Mouse (Mus musculus) thymus, adult 2 months (tissue): Measurements from ENCODE around the gene Hmga1. TPM values are rescaled to one million over a fixed set of nuclear protein-coding genes. Genes with fewer than 3 reads are reported as not detected.

Source experiments
- DNase-seq: peaks from one replicate; pipeline ENCODE4 v3.0.0; 2021
- H3K27ac ChIP-seq: fragments of 200-500 bp; 2 replicates; pipeline ENCODE4 v1.5.1; 2012; ENCODE audit warnings: low read length, control low read depth; ENCODE audit not compliant: control insufficient read depth, insufficient read depth
- H3K27me3 ChIP-seq: fragments of 200-500 bp; 2 replicates; pipeline ENCODE4 v1.6.1; 2012; ENCODE audit warnings: mild to moderate bottlenecking, low read length, moderate library complexity, mixed read lengths; ENCODE audit not compliant: control insufficient read depth, insufficient read depth
- H3K36me3 ChIP-seq: fragments of 200-500 bp; 2 replicates; pipeline ENCODE4 v1.6.1; 2012; ENCODE audit warnings: mild to moderate bottlenecking, low read length, moderate library complexity; ENCODE audit not compliant: control insufficient read depth, insufficient read depth
- H3K4me1 ChIP-seq: fragments of 200-500 bp; replicated peaks from 2 replicates; pipeline ENCODE4 v1.6.1; 2012; ENCODE audit warnings: low read length; ENCODE audit not compliant: control insufficient read depth, insufficient read depth
- H3K4me3 ChIP-seq: fragments of 200-500 bp; 2 replicates; pipeline ENCODE4 v1.5.1; 2012; ENCODE audit warnings: mild to moderate bottlenecking, low read length, control low read depth, moderate library complexity; ENCODE audit not compliant: control insufficient read depth, insufficient read depth
- CTCF ChIP-seq: fragments of 200-500 bp; IDR thresholded peaks from 2 replicates; pipeline ENCODE4 v1.5.1; 2012; ENCODE audit warnings: mild to moderate bottlenecking, control low read depth, low read length, moderate library complexity, borderline replicate concordance; ENCODE audit not compliant: control insufficient read depth, poor library complexity, insufficient read depth; ENCODE audit errors: extremely low read depth
- POLR2A ChIP-seq: fragments of 200-500 bp; IDR thresholded peaks from 2 replicates; pipeline ENCODE4 v1.6.1; 2012; ENCODE audit warnings: mild to moderate bottlenecking, low read length, control low read depth, moderate library complexity; ENCODE audit not compliant: control insufficient read depth, poor library complexity, insufficient read depth; ENCODE audit errors: extremely low read depth
- WGBS: fragments of 180-500 bp; shearing (Covaris S2); methylation state at CpG from one replicate; pipeline ENCODE4 v1.1.7; 2018; 5-methylcytosine and 5-hydroxymethylcytosine counted together
- polyA plus RNA-seq: library from polyadenylated mRNA; depleted of rRNA; stranded (reverse); fragments of >200 nt; gene quantifications from 2 replicates; pipeline ENCODE4 v1.2.3, GENCODE M21; 2012

Gene Hmga1
- polyA plus RNA-seq, 1 experiment: 430 TPM

DNA sequence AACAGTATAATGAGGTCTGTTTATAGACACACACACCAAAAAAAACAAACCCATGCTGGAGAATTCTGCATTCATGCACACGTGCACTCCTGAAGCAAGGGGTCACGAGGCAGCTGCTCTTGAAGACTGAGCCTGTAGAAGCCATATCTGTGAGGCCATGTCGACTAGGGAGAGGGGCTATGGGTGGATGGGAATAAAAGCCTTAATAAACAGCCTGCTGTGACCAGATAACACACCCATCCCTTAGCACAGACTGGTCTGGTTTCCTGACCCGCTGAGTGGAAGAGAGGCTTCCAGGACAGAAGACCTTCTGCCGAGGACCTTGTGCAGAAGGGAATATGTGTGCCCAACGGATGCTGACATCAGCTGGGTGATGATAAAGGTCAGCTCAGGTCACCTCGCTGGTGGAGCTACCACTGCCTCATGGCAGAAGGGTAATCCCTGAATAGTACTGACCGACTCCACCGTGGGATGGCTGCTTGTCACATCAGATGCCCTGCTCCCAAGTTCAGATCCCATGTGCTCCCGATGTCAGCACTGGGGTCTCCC, 17.5 kb downstream of the Hmga1 start:
- Histone ChIP-seq H3K27ac (no peak overlapping the region), H3K36me3 (no peaks in the 10 kb centered on the region), H3K4me1 (no peaks in the 10 kb centered on the region), H3K27me3 (no peaks in the 10 kb centered on the region), H3K4me3 (no peak overlapping the region)
- TF ChIP-seq POLR2A (no peak), CTCF (no peak)
- 95% methylated on average over 10 of the region's 10 CpGs for WGBS
- DNase-seq: no peak

DNA sequence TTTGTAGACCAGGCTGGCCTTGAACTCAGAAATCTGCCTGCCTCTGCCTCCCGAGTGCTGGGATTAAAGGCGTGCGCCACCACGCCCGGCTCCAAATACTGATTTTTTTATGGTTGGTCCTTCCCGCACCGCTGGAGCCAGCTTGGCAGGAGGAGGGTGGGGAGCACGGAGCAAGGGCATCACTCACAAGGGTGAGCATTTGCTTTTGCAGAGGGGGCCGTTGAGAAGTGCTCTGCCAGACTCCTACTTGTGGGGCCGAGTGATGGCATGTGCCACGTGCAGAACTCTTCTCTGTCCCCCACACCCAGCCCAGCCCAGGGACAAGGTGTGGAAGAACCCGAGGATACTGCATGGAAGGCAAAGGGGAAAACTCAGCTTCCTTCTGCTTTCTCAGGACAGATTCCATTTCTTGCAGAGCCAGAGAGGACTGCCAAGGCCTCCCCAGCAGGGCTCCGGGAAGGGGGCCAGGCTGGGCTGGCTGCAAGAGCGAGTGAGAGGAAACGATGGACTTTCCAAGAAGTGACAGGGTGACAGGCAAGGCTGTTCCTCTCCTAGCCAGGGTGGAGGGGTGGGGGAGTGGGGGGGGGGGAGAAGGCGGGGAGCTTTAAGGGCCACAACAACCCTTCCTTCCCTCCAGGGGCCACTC, 18.3 kb downstream of the Hmga1 start:
- H3K4me1 ChIP-seq: no peaks in the 10 kb centered on the region
- H3K4me3 ChIP-seq: no peak overlapping the region
- no peak for DNase-seq
- TF ChIP-seq POLR2A (no peak), CTCF (no peak)
- no peaks in the 10 kb centered on the region for H3K27me3 ChIP-seq
- H3K27ac ChIP-seq: no peak overlapping the region
- H3K36me3 ChIP-seq: no peaks in the 10 kb centered on the region
- WGBS: 94% methylated on average over 16 of the region's 16 CpGs

DNA sequence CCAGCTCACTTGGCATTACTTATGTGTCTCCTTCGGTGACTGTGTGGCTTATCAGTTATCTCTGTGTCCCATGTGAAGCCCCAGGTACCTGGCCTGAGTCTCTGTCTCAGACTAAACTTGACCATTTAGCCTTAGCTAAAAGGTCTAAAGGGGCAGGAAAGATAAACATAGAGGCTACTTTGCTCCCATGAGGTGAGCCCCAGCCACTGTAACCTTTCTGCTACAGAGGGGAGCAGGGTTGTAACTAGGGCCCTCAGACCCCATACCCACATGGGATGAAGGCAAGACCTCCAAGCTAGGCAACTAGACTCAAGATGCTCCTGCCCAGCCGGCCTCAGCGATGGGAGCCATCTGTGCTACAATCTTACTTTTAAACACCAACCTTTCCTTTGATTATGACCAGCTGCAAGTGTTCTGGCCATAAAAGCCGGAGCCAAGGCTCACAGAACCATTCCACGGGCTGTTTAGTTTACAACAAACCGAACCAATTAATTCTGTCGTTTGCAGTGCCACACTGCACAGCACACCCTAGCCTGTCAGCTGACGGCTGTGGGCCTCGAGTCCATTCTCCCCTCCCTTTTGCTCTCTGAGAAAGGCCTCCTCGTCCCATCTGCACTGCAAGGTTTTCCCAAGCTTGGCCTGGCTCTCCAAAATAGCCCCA, 18.9 kb downstream of the Hmga1 start:
- 90% methylated on average over 10 of the region's 10 CpGs for WGBS
- H3K27ac ChIP-seq: no peak overlapping the region
- H3K4me1 ChIP-seq: no peaks in the 10 kb centered on the region
- H3K36me3 ChIP-seq: peaks cover 2% of the 10 kb centered on the region; the same call in 1 of the 2 replicates
- no peak for DNase-seq
- no peak overlapping the region for H3K4me3 ChIP-seq
- no peak for TF ChIP-seq POLR2A
- no peak for TF ChIP-seq CTCF
- no peaks in the 10 kb centered on the region for H3K27me3 ChIP-seq

DNA sequence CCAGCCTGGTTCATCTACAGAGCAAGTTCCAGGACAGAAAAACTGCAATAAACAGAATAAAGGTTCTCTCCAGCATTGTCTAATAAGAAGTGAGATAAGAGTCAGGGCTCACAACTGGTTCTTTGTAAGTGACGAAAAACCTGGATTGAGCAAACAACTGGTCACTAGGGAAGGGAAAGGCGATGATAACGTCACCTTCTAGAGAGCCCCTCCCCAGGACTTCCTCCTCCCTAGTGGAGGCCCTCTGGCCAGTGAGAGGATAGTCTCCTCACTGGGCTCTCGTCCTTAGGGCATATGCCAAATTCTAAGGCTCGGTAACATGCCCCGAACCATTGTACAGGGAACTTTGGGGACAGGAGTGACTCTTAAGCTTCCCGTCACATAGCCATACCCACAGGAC, 19.8 kb downstream of the Hmga1 start:
- 97% methylated on average over 7 of the region's 7 CpGs for WGBS
- no peaks in the 10 kb centered on the region for H3K27me3 ChIP-seq
- TF ChIP-seq CTCF: no peak
- TF ChIP-seq POLR2A: no peak
- no peaks in the 10 kb centered on the region for H3K4me1 ChIP-seq
- no peak overlapping the region for H3K4me3 ChIP-seq
- DNase-seq: no peak
- no peak overlapping the region for H3K27ac ChIP-seq
- H3K36me3 ChIP-seq: peaks cover 10% of the 10 kb centered on the region; the same call in 1 of the 2 replicates

DNA sequence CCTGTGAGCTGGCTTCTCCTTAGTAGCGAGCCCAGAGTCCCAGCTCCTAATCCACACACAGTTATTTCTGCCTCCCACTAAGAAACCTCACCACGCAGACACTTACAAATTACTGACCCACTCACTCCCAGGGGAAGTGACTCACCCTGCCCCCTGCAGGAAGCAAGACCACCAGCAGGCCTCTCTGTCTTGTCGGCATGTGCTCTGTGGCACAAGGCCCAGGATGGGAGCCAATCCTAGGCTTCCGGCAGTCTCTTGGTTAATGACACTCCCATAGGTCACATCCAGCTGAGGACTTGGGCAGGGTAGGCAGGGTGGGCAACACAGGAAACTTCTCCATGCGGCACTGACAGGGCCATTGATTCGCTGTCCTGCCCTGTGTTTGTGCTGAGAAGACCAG, 21.2 kb downstream of the Hmga1 start:
- no peak overlapping the region for H3K4me3 ChIP-seq
- H3K27ac ChIP-seq: no peak overlapping the region
- DNase-seq: no peak
- WGBS: 90% methylated on average over 6 of the region's 6 CpGs
- peaks cover 14% of the 10 kb centered on the region; the same call in 1 of the 2 replicates for H3K36me3 ChIP-seq
- no peak for TF ChIP-seq POLR2A
- TF ChIP-seq CTCF: peak; percentile 34; the same call in 1 of the 2 replicates
- no peaks in the 10 kb centered on the region for H3K4me1 ChIP-seq
- no peaks in the 10 kb centered on the region for H3K27me3 ChIP-seq

DNA sequence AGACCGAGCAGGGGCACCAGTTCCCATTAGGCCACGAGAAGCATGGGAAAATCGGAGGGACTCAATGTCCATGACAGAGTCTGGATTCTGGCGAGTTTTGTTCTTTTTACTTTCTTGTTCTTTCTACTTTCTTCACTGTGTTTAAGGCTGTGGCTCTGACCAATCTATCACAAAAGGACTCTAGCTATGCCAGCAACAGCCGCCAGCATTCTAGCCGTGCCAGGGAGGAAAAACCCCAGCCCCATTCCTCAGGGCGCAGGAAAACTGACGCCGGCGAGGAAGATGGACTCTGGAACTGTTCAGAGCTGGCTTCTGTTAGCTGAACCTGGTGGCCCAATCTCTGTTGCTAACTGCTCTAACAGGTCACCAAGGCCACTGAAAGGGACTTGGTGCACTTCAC, 22.2 kb downstream of the Hmga1 start:
- Histone ChIP-seq H3K27ac (no peak overlapping the region), H3K36me3 (peaks cover 14% of the 10 kb centered on the region; the same call in 1 of the 2 replicates)

DNA sequence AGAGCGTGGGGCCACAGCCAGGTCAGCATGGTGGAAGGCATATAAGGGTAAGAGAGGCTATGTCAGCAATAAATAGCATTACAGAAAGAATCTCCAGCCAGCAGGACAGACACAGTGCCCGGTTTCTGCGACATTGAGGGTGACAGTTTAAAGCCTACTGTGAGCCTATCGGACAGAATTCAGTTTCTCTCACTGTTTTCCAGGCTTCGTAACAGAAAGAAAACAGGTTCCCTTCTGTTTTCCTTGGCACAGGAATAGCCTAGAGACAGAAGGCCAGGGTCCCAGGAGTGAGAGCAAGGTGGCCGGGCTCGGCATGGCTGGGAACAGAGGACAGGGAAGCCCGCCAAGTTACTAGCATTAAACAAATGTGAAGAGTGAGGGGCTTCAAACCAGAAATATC, 23.5 kb downstream of the Hmga1 start:
- H3K4me3 ChIP-seq: no peak overlapping the region
- DNase-seq: no peak
- H3K27me3 ChIP-seq: no peaks in the 10 kb centered on the region
- WGBS: 96% methylated on average over 8 of the region's 8 CpGs
- H3K4me1 ChIP-seq: no peaks in the 10 kb centered on the region
- H3K27ac ChIP-seq: no peak overlapping the region
- H3K36me3 ChIP-seq: peaks cover 14% of the 10 kb centered on the region; the same call in 1 of the 2 replicates
- TF ChIP-seq POLR2A (no peak), CTCF (no peak)

More for the DNA sequence above, 22.2 kb downstream of the Hmga1 start:
- DNase-seq: no peak
- TF ChIP-seq CTCF (no peak), POLR2A (no peak)
- Histone ChIP-seq H3K4me1 (no peaks in the 10 kb centered on the region), H3K4me3 (no peak overlapping the region), H3K27me3 (no peaks in the 10 kb centered on the region)
- 98% methylated on average over 10 of the region's 10 CpGs for WGBS
